Mouse (Mus musculus) liver, embryonic 14.5 days (tissue): ENCODE results near the gene Siae. TPM values are rescaled to one million over a fixed set of nuclear protein-coding genes. Genes with fewer than 3 reads are reported as not detected.

Source experiments
- ATAC-seq: fragments of 200-750 bp; cut with Nextera tagmentation; 2 replicates; pipeline ENCODE4 v1.8.0; 2017; ENCODE audit warnings: moderate number of reproducible peaks, mild to moderate bottlenecking, moderate library complexity; ENCODE audit not compliant: insufficient read depth
- DNase-seq, 3 experiments: peaks; one replicate each; pipeline ENCODE4 v3.0.0-alpha.2; 2012 to 2013; ENCODE audit warnings: low read depth in 3 of 3, low spot score in 3 of 3
- H3K27ac ChIP-seq: fragments of 300-500 bp; sonication (generic); 2 replicates; pipeline ENCODE4 v1.5.1; 2014; ENCODE audit warnings: moderate library complexity, mild to moderate bottlenecking, control low read depth, inconsistent platforms
- H3K27me3 ChIP-seq: fragments of 300-500 bp; sonication (generic); 2 replicates; pipeline ENCODE4 v1.6.1; 2014; ENCODE audit warnings: mild to moderate bottlenecking, low read length, moderate library complexity; ENCODE audit not compliant: control insufficient read depth, insufficient read depth
- H3K36me3 ChIP-seq: fragments of 300-500 bp; sonication (generic); replicated peaks from 2 replicates; pipeline ENCODE4 v1.6.1; 2014; ENCODE audit warnings: low read depth; ENCODE audit not compliant: control insufficient read depth, insufficient read depth
- H3K4me1 ChIP-seq, 2 experiments: fragments of 200-500 bp in 1 of 2; fragments of 300-500 bp in 1 of 2; sonication (generic) in 1 of 2; replicated peaks; 2 replicates each; pipeline ENCODE4 v1.6.1; 2012 to 2014; ENCODE audit warnings: antibody characterized with exemption in 1 of 2, inconsistent platforms in 1 of 2, low read length in 1 of 2; ENCODE audit not compliant: control insufficient read depth in 2 of 2, insufficient read depth in 2 of 2
- H3K4me2 ChIP-seq: fragments of 300-500 bp; sonication (generic); 2 replicates; pipeline ENCODE4 v1.6.1; 2014; ENCODE audit warnings: low read depth, mild to moderate bottlenecking, control low read depth, moderate library complexity
- H3K4me3 ChIP-seq, 2 experiments: fragments of 200-500 bp in 1 of 2; fragments of 300-500 bp in 1 of 2; sonication (generic) in 1 of 2; 2 replicates each; pipeline ENCODE4 v1.5.1; 2012 to 2014; ENCODE audit warnings: low read depth in 2 of 2, low read length in 2 of 2, mild to moderate bottlenecking in 2 of 2, control low read depth in 1 of 2, inconsistent platforms in 1 of 2, moderate library complexity in 1 of 2; ENCODE audit not compliant: insufficient read depth in 1 of 2
- H3K9ac ChIP-seq: fragments of 300-500 bp; sonication (generic); replicated peaks from 2 replicates; pipeline ENCODE4 v1.6.1; 2014; ENCODE audit warnings: mild to moderate bottlenecking, control low read depth, moderate library complexity
- H3K9me3 ChIP-seq: fragments of 300-500 bp; sonication (generic); 2 replicates; pipeline ENCODE4 v1.6.1; 2016; ENCODE audit warnings: low read length, mixed read lengths; ENCODE audit not compliant: control insufficient read depth
- CTCF ChIP-seq: IDR thresholded peaks from 2 replicates; pipeline ENCODE4 v1.5.1; 2016; ENCODE audit warnings: antibody characterized with exemption, low read depth, control low read depth
- EP300 ChIP-seq: IDR thresholded peaks from 2 replicates; pipeline ENCODE4 v1.6.1; 2016; ENCODE audit warnings: antibody characterized with exemption, low read depth
- WGBS: fragments of 180-500 bp; shearing (Covaris S2); extraction: QIAGEN DNeasy Blood & Tissue Kit; methylation state at CpG from one replicate; pipeline ENCODE4 v1.1.7; 2014; ENCODE audit not compliant: insufficient replicate concordance; 5-methylcytosine and 5-hydroxymethylcytosine counted together
- polyA plus RNA-seq, 2 experiments: library from polyadenylated mRNA; depleted of rRNA in 1 of 2; stranded (reverse) in 1 of 2; unstranded in 1 of 2; fragments of >200 nt; fragmentation: Nextera tagmentation in 1 of 2; extraction: Ambion mirVana in 1 of 2; gene quantifications; 2 replicates each; pipeline versions ENCODE4 v1.2.1 to v1.2.3; 2012 to 2014

Siae gene
- polyA plus RNA-seq, 2 experiments, result 2.2 to 5.7 TPM

GRCm38 (mm10) chr9:37614316-37614715 lies 58.8 kb downstream of the Siae start:
- Histone ChIP-seq H3K4me2 (peak overlapping the region; percentile 73), H3K4me3 (peak overlapping the region in 1 of 2 experiments; percentile 76; a peak in 3 of 4 replicates), H3K9me3 (no peaks in the 10 kb centered on the region), H3K27me3 (no peaks in the 10 kb centered on the region), H3K4me1 (peaks cover 7 to 14% of the 10 kb centered on the region in 2 experiments), H3K36me3 (no peaks in the 10 kb centered on the region), H3K9ac (peak overlapping the region; percentile 65), H3K27ac (peak overlapping the region; percentile 54; the same call in 1 of the 2 replicates)
- DNase-seq, result no peak
- TF ChIP-seq CTCF (no peak), EP300 (no peak)
- no peak for ATAC-seq

DNA sequence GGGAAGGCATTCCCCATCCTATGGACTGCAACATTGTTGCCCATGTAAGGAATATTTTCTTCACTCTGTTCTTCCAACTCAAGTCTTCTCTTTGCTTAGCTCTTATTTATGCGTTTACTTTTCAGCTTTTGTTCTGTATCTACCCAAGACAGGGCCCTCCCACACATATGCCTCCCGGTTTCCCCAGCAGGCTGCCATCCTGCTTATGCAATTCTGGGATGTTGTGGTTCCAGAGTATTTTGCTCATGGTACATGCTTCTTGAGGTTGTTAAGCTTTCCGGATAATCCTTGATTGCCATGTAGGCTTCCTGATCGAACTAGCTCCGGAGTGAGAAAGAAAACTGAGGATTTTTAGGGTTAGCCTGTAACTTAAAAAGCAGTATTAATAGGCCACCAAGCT lies 59.7 kb downstream of the Siae start:
- 72% methylated on average over 5 of the region's 5 CpGs for WGBS
- no peak overlapping the region for H3K9ac ChIP-seq

GRCm38 (mm10) chr9:37616770-37617169 lies 61.3 kb downstream of the Siae start:
- 55% methylated on average over 2 of the region's 2 CpGs for WGBS
- peak in 1 of 3 experiments; percentile 33 for DNase-seq
- no peak for ATAC-seq

More for the DNA sequence above, 59.7 kb downstream of the Siae start:
- no peak for DNase-seq
- no peak for ATAC-seq
- Histone ChIP-seq H3K27ac (no peak overlapping the region), H3K9me3 (no peaks in the 10 kb centered on the region), H3K27me3 (no peaks in the 10 kb centered on the region), H3K36me3 (no peaks in the 10 kb centered on the region), H3K4me1 (peaks cover 7 to 14% of the 10 kb centered on the region in 2 experiments), H3K4me2 (no peak overlapping the region), H3K4me3 (no peak overlapping the region)
- no peak for TF ChIP-seq CTCF
- TF ChIP-seq EP300, result no peak

DNA sequence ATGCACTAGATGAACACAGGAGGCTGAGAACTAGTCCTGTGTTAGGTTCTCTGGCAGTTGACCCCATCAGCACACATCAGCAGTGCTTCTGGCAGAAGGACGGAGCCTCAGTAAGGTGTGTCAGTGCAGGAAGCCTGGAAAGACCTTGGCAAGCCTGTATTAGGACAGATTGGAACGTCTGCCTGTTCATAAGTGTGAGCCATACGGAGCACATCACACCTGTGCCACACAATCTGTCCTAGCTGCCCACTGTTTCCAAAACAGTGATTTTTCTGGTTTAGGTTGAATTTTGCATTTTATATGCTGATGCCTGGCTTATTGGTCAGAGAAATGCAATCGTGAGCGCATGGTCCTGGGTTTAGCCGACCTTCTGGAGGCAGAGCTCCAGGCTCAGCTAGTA lies 65.8 kb downstream of the Siae start:
- ATAC-seq, result no peak
- no peaks in the 10 kb centered on the region for H3K9me3 ChIP-seq
- no peak overlapping the region for H3K4me2 ChIP-seq
- no peaks in the 10 kb centered on the region for H3K36me3 ChIP-seq
- no peak overlapping the region for H3K4me3 ChIP-seq
- H3K27me3 ChIP-seq, result no peaks in the 10 kb centered on the region
- no peak for DNase-seq
- no peaks in the 10 kb centered on the region for H3K4me1 ChIP-seq
- H3K9ac ChIP-seq, result no peak overlapping the region
- no peak for TF ChIP-seq CTCF
- TF ChIP-seq EP300, result no peak
- WGBS, result 77% methylated on average over 6 of the region's 6 CpGs
- H3K27ac ChIP-seq, result no peak overlapping the region

More at GRCm38 (mm10) chr9:37616770-37617169, 61.3 kb downstream of the Siae start:
- TF ChIP-seq EP300, result no peak
- TF ChIP-seq CTCF, result peak; percentile 81
- Histone ChIP-seq H3K27me3 (no peaks in the 10 kb centered on the region), H3K36me3 (no peaks in the 10 kb centered on the region), H3K4me3 (no peak overlapping the region), H3K27ac (no peak overlapping the region), H3K4me1 (peaks cover 7 to 14% of the 10 kb centered on the region in 2 experiments), H3K9me3 (no peaks in the 10 kb centered on the region), H3K9ac (no peak overlapping the region), H3K4me2 (no peak overlapping the region)

DNA sequence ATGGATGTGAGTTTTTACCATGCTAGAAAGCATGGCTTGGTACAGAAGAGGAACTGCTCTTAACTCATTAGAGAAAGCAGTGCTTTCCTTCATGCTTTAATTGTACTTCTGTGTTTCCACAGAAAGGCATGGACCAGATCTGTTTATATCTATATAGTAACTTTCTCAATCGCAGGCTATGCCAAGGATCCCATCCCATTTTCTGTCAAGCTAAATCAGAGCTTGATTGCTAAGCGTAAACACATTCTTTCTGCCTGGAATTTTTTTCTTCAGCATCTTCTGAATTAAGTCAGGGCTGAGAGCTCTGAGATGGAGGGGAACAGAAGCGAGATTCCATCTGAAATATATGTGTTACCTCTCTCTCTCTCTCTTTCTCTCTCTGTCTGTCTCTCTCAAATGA lies 68.5 kb downstream of the Siae start:
- no peak overlapping the region for H3K27ac ChIP-seq
- WGBS, result 61% methylated on average over 3 of the region's 3 CpGs
- no peak overlapping the region for H3K4me3 ChIP-seq
- no peaks in the 10 kb centered on the region for H3K9me3 ChIP-seq
- H3K27me3 ChIP-seq, result no peaks in the 10 kb centered on the region
- H3K4me2 ChIP-seq, result no peak overlapping the region
- no peak for DNase-seq
- TF ChIP-seq CTCF (no peak), EP300 (no peak)
- H3K9ac ChIP-seq, result no peak overlapping the region
- no peaks in the 10 kb centered on the region for H3K36me3 ChIP-seq
- ATAC-seq, result no peak
- H3K4me1 ChIP-seq, result no peaks in the 10 kb centered on the region
